Mouse (Mus musculus): ENCODE data around the gene 4921507P07Rik. TPM values are rescaled to one million over a fixed set of nuclear protein-coding genes. Genes with fewer than 3 reads are reported as not detected.
"Not testable (repeated sequence)": the region's sequence is repeated elsewhere in the genome, so short reads cannot be mapped to it uniquely, and the experiment has no call there.

Gene 4921507P07Rik
- polyA plus RNA-seq, 1 experiment: 1.0 TPM

DNA sequence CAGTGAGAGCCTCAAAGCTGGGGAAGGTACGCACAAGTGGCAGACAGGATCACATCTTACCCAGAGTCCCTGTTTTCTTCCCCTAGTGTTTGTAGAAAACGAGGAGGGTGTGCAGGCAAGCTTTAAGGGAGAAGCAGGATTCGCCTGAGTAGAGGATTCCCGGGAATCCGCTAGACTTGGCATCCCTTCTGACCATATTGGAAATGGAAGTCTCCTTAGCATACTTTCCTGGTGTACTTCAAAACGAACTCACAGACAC lies 29.5 kb downstream of the 4921507P07Rik start:
- no peak for TF ChIP-seq POLR2A (IDR thresholded peaks at IDR 0.05; ENCODE audit: borderline replicate concordance, control insufficient read depth, low read depth, low read length)
- no peak for TF ChIP-seq CTCF (IDR thresholded peaks at IDR 0.05; ENCODE audit: control insufficient read depth, insufficient read depth, low read length)
- Histone ChIP-seq H3K4me3 (replicated peaks; ENCODE audit: control insufficient read depth, low read depth, low read length) (peak overlapping the region; percentile 63), H3K27ac (ENCODE audit: control insufficient read depth, insufficient read depth, low read depth, low read length, poor library complexity) (peak overlapping the region; percentile 70), H3K4me1 (ENCODE audit: control insufficient read depth, insufficient read depth, low read length) (no peaks in the 10 kb centered on the region; the same call in 1 of the 2 replicates)
- 8% methylated on average over 6 of the region's 6 CpGs for WGBS

DNA sequence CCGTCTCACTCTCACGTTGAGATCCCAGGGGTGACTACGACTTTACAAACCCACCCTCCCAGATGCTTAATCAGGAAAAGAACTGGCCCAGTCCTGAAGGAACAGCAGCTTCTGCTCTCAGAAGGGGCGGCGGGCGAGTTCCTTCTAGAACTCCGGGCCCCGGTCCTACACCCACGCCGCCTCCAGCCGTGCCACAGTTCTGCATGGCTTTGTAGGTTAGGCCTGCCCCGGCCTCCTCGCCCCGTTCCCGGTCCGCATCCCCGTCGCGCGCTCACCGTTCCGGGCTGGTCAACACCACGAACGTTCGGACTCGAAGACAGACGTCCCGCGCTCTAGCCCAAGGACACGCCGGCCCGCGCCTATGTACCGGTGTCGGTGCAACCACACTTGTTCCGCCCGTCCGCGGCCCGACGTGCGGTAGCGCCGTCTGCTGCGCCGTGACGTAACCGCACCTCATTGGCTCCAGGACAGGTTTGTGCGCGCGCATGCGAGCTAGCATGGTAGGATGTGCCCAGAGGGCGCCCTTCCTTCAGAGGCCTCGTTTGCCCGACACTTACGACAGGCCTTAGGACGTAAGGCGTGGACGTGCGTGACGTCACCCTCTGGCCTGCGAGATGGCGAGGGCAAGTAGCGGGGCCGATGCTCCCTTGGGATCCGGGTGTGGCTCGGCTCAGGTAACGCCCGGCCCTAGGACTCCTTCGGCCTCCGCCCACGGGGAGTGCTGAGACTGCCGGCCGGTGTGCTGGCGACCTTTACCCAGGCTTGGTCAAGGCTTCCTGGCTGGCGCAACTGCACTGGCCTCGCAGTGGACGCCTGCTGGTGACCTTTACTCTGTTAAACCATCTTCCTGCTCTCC lies 30.1 kb downstream of the 4921507P07Rik start, which contains the start of gene Cycs:
Cycs (minus strand) TSS at position 398 of the 856 bp plus-strand sequence.
- under 1% methylated on average over 78 of the region's 78 CpGs for WGBS
- peak; percentile 94 for TF ChIP-seq POLR2A (IDR thresholded peaks at IDR 0.05; ENCODE audit: borderline replicate concordance, control insufficient read depth, low read depth, low read length)
- peak; percentile 46; the same call in 1 of the 2 replicates for TF ChIP-seq CTCF (IDR thresholded peaks at IDR 0.05; ENCODE audit: control insufficient read depth, insufficient read depth, low read length)
- Histone ChIP-seq H3K4me3 (replicated peaks; ENCODE audit: control insufficient read depth, low read depth, low read length) (peak within 1 kb of the TSS; percentile 80), H3K4me1 (ENCODE audit: control insufficient read depth, insufficient read depth, low read length) (no peaks in the 10 kb centered on the region; the same call in 1 of the 2 replicates), H3K27ac (ENCODE audit: control insufficient read depth, insufficient read depth, low read depth, low read length, poor library complexity) (peak within 1 kb of the TSS; percentile 70)

DNA sequence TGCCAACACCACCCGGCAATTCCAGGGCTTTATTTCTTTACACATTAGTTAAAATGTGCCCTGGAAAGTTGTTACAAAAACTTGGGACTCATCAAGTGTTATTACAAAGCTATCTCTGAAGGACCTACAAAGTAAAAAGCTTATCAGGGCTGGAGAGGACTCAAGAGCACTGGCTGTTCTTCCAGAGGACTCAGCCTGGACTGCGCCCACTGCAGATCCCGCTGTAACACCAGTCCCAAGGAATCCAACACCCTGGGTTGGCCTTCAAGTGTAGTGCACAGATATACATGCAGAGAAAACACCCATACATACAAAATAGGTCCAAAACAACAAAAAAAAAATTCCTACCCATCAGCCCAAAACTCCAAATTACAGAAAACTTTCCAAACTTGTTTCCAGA lies 32.8 kb downstream of the 4921507P07Rik start:
- no peak overlapping the region for H3K27ac ChIP-seq (ENCODE audit: control insufficient read depth, insufficient read depth, low read depth, low read length, poor library complexity)
- peaks cover 1% of the 10 kb centered on the region; the same call in 1 of the 2 replicates for H3K4me1 ChIP-seq (ENCODE audit: control insufficient read depth, insufficient read depth, low read length)
- 97% methylated on average over 3 of the region's 3 CpGs for WGBS
- H3K4me3 ChIP-seq (replicated peaks; ENCODE audit: control insufficient read depth, low read depth, low read length): no peak overlapping the region
- TF ChIP-seq CTCF (IDR thresholded peaks at IDR 0.05; ENCODE audit: control insufficient read depth, insufficient read depth, low read length) (no peak), POLR2A (IDR thresholded peaks at IDR 0.05; ENCODE audit: borderline replicate concordance, control insufficient read depth, low read depth, low read length) (no peak)

DNA sequence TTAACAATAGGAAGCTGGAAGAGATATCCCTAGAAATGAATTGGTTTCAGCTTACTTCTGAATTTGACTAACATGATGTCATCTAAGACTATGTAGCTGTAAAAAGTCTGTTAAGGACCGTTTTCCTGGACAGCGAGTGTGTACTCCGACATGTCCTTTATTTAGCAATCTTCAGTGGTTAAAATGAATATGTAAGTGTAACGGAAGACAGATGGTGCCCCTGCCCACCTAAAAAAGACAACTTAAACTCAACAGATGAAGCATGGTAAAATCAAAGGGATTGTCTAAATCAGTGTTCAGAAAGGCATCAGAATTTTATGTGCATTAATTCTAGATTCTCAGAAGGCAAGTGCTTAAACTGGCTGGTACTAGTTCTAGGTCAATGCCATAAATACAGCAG lies 34.0 kb downstream of the 4921507P07Rik start:
- 49% methylated on average over 4 of the region's 4 CpGs for WGBS
- Histone ChIP-seq H3K27ac (ENCODE audit: control insufficient read depth, insufficient read depth, low read depth, low read length, poor library complexity) (no peak overlapping the region), H3K4me3 (replicated peaks; ENCODE audit: control insufficient read depth, low read depth, low read length) (no peak overlapping the region), H3K4me1 (ENCODE audit: control insufficient read depth, insufficient read depth, low read length) (peaks cover 1% of the 10 kb centered on the region; the same call in 1 of the 2 replicates)
- TF ChIP-seq CTCF (IDR thresholded peaks at IDR 0.05; ENCODE audit: control insufficient read depth, insufficient read depth, low read length): no peak
- TF ChIP-seq POLR2A (IDR thresholded peaks at IDR 0.05; ENCODE audit: borderline replicate concordance, control insufficient read depth, low read depth, low read length): no peak

DNA sequence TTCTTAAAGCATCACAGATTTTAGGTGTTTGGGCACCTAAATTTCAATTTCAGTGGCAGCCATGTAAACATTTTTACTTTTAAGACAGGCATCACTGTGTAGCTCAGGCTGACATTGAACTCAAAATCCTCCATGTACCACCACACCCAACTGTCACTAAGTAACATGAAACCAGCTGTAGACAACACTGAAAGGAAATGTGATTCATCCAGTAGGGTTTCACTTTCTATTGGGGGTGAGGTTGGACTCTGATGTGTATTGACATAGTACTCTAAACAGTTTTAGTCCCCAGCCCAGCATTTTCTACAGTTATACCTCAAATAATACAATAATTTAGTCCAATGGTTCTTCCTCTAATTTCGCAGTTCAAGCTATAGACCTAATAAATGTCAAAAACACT lies 35.7 kb downstream of the 4921507P07Rik start:
- Histone ChIP-seq H3K4me3 (replicated peaks; ENCODE audit: control insufficient read depth, low read depth, low read length) (no peak overlapping the region), H3K27ac (ENCODE audit: control insufficient read depth, insufficient read depth, low read depth, low read length, poor library complexity) (no peak overlapping the region), H3K4me1 (ENCODE audit: control insufficient read depth, insufficient read depth, low read length) (peaks cover 1% of the 10 kb centered on the region; the same call in 1 of the 2 replicates)
- TF ChIP-seq CTCF (IDR thresholded peaks at IDR 0.05; ENCODE audit: control insufficient read depth, insufficient read depth, low read length) (no peak), POLR2A (IDR thresholded peaks at IDR 0.05; ENCODE audit: borderline replicate concordance, control insufficient read depth, low read depth, low read length) (no peak)
- 85% methylated on average over 1 of the region's 1 CpGs for WGBS

DNA sequence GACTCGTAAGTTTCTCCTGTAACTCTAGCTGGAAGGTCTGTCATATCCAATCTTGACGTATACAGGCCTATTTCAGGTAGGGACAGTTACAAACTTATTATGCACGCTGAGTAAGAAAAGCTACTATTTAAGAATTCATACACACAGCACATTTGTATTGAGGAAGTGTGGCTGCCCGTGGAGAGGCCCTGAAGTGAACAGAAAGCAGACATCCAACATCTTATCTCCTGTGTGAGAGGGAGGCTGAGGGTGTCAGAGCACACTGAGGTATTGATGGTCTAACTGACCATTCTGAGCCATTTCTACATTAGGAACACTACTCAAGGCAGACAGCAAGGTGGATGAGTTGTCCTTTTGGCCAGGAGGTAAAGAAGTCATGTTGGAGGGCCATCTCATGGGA lies 37.6 kb downstream of the 4921507P07Rik start:
- Histone ChIP-seq H3K4me1 (ENCODE audit: control insufficient read depth, insufficient read depth, low read length) (peaks cover 1% of the 10 kb centered on the region; the same call in 1 of the 2 replicates), H3K4me3 (replicated peaks; ENCODE audit: control insufficient read depth, low read depth, low read length) (no peak overlapping the region), H3K27ac (ENCODE audit: control insufficient read depth, insufficient read depth, low read depth, low read length, poor library complexity) (no peak overlapping the region)
- 26% methylated on average over 4 of the region's 4 CpGs for WGBS
- TF ChIP-seq CTCF (IDR thresholded peaks at IDR 0.05; ENCODE audit: control insufficient read depth, insufficient read depth, low read length) (no peak), POLR2A (IDR thresholded peaks at IDR 0.05; ENCODE audit: borderline replicate concordance, control insufficient read depth, low read depth, low read length) (no peak)

DNA sequence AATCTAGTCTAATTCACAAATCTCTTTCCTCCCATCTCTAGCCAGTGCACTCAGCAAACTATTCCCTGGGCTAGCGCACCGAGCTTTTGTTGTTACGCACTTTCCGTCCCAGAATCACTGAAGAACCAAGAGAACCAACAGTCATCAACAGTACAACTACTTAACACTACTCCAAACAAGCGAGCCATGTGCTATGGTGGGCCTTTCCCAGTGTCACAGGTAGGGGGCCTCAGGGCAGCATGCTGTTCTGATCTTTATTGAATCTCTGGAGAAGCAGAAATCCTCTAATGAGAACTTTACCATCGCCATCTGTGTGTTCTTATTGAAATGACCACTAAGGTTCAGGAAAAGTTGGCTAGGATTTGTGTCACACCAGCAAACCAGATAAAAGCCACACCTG lies 38.9 kb downstream of the 4921507P07Rik start:
- Histone ChIP-seq H3K27ac (ENCODE audit: control insufficient read depth, insufficient read depth, low read depth, low read length, poor library complexity) (no peak overlapping the region), H3K4me3 (replicated peaks; ENCODE audit: control insufficient read depth, low read depth, low read length) (no peak overlapping the region), H3K4me1 (ENCODE audit: control insufficient read depth, insufficient read depth, low read length) (peaks cover 1% of the 10 kb centered on the region; the same call in 1 of the 2 replicates)
- no peak for TF ChIP-seq CTCF (IDR thresholded peaks at IDR 0.05; ENCODE audit: control insufficient read depth, insufficient read depth, low read length)
- no peak for TF ChIP-seq POLR2A (IDR thresholded peaks at IDR 0.05; ENCODE audit: borderline replicate concordance, control insufficient read depth, low read depth, low read length)
- 84% methylated on average over 6 of the region's 6 CpGs for WGBS

DNA sequence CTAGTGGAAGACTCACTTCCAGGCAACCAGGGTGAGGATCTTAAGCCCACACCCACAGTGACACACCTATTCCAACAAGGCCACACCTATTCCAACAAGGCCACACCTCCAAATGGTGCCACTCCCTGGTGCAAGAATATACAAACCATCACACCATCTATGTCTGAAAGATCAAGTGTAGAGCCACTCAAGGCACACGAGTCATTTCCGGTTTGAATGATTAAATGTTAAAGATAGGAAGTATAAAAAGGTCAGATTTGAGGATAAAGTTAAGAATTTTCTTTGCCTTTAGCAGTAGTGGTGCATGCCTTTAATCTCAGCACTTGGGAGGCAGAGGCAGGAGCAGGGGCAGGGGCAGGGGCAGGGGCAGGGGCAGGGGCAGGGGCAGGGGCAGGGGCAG lies 42.2 kb downstream of the 4921507P07Rik start:
- H3K27ac ChIP-seq (ENCODE audit: control insufficient read depth, insufficient read depth, low read depth, low read length, poor library complexity); H3K4me1 ChIP-seq (ENCODE audit: control insufficient read depth, insufficient read depth, low read length); H3K4me3 ChIP-seq (replicated peaks; ENCODE audit: control insufficient read depth, low read depth, low read length): not testable (repeated sequence)
- WGBS: 41% methylated on average over 2 of the region's 2 CpGs

Measured in bone marrow, adult 2 months (tissue).